Mouse (Mus musculus) heart, embryonic 11.5 days (tissue): ENCODE measurements around the gene Lrrn4. TPM values are rescaled to one million over a fixed set of nuclear protein-coding genes. Genes with fewer than 3 reads are reported as not detected.

Source experiments
- ATAC-seq: fragments of 200-750 bp; cut with Nextera tagmentation; replicated peaks from 2 replicates; pipeline ENCODE4 v1.8.0; 2017; ENCODE audit warnings: moderate library complexity; ENCODE audit not compliant: insufficient number of reproducible peaks, low FRiP score, low TSS enrichment
- H3K27ac ChIP-seq: fragments of 300-500 bp; sonication (generic); 2 replicates; pipeline ENCODE4 v1.5.1; 2014; ENCODE audit warnings: mild to moderate bottlenecking, low read depth, low read length
- H3K27me3 ChIP-seq: fragments of 300-500 bp; sonication (generic); 2 replicates; pipeline ENCODE4 v1.6.1; 2014; ENCODE audit warnings: mild to moderate bottlenecking, low read length, mixed read lengths; ENCODE audit not compliant: control insufficient read depth, insufficient read depth
- H3K36me3 ChIP-seq: fragments of 300-500 bp; sonication (generic); 2 replicates; pipeline ENCODE4 v1.6.1; 2014; ENCODE audit warnings: mild to moderate bottlenecking, low read length, moderate library complexity, mixed read lengths; ENCODE audit not compliant: control insufficient read depth, insufficient read depth
- H3K4me1 ChIP-seq: fragments of 300-500 bp; sonication (generic); 2 replicates; pipeline ENCODE4 v1.6.1; 2014; ENCODE audit warnings: low read length; ENCODE audit not compliant: control insufficient read depth, insufficient read depth
- H3K4me2 ChIP-seq: fragments of 300-500 bp; sonication (generic); 2 replicates; pipeline ENCODE4 v1.6.1; 2014; ENCODE audit warnings: mild to moderate bottlenecking, moderate library complexity
- H3K4me3 ChIP-seq: fragments of 300-500 bp; sonication (generic); 2 replicates; pipeline ENCODE4 v1.5.1; 2014; ENCODE audit warnings: low read depth, low read length
- H3K9ac ChIP-seq: fragments of 300-500 bp; sonication (generic); 2 replicates; pipeline ENCODE4 v1.6.1; 2014; ENCODE audit warnings: mild to moderate bottlenecking, low read depth, low read length, moderate library complexity
- H3K9me3 ChIP-seq: fragments of 300-500 bp; sonication (generic); replicated peaks from 2 replicates; pipeline ENCODE4 v1.6.1; 2016; ENCODE audit warnings: low read length; ENCODE audit not compliant: control insufficient read depth
- WGBS: fragments of 180-500 bp; shearing (Covaris S2); extraction: QIAGEN DNeasy Blood & Tissue Kit; methylation state at CpG from one replicate; pipeline ENCODE4 v1.1.7; 2014; ENCODE audit not compliant: insufficient replicate concordance; 5-methylcytosine and 5-hydroxymethylcytosine counted together
- polyA plus RNA-seq: library from polyadenylated mRNA; unstranded; fragments of >200 nt; fragmentation: Nextera tagmentation; extraction: Ambion mirVana; gene quantifications from 2 replicates; pipeline ENCODE4 v1.2.1, GENCODE M21; 2014

Gene Lrrn4
- polyA plus RNA-seq, 1 experiment from 2014 or later, result 17.9 TPM

GRCm38 (mm10) chr2:132904961-132905360 lies 24.3 kb upstream of the Lrrn4 start:
- no peak overlapping the region for H3K4me3 ChIP-seq
- WGBS, result 55% methylated on average over 2 of the region's 2 CpGs
- no peaks in the 10 kb centered on the region for H3K36me3 ChIP-seq
- no peaks in the 10 kb centered on the region for H3K9me3 ChIP-seq
- no peak overlapping the region for H3K9ac ChIP-seq
- H3K4me2 ChIP-seq, result no peak overlapping the region
- no peak for ATAC-seq
- no peaks in the 10 kb centered on the region for H3K27me3 ChIP-seq
- no peak overlapping the region for H3K27ac ChIP-seq
- no peaks in the 10 kb centered on the region for H3K4me1 ChIP-seq

- H3K36me3 ChIP-seq, result no peaks in the 10 kb centered on the region
- H3K27ac ChIP-seq, result no peak overlapping the region
- H3K9ac ChIP-seq, result no peak overlapping the region
- no peak for ATAC-seq
- no peaks in the 10 kb centered on the region for H3K9me3 ChIP-seq
- H3K27me3 ChIP-seq, result no peaks in the 10 kb centered on the region
- no peak overlapping the region for H3K4me3 ChIP-seq
- no peak overlapping the region for H3K4me2 ChIP-seq
- H3K4me1 ChIP-seq, result no peaks in the 10 kb centered on the region
- WGBS, result 32% methylated on average over 3 of the region's 3 CpGs
Observed at GRCm38 (mm10) chr2:132903498-132903897, 22.8 kb upstream of the Lrrn4 start.

DNA sequence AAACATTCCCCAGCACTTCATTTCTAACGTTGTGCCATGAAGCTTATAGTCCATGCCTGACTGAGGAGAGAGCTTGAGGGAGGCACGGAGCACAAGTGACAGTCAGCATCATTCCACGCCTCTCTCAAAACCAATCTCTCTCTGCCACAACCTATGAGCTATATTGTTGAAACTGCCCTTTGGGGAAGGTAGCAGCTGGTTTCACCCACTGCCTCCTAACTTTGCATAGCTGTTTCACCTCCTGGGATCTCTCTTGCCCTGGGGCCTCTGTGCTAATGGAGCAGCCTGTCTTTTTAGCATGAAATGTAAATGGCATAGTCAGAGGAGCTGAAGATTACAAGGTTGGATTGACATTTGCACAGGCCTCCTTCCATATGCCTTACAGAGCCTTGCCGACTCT lies 21.4 kb upstream of the Lrrn4 start:
- Histone ChIP-seq H3K27me3 (no peaks in the 10 kb centered on the region), H3K9me3 (no peaks in the 10 kb centered on the region), H3K4me2 (no peak overlapping the region), H3K36me3 (no peaks in the 10 kb centered on the region), H3K4me1 (no peaks in the 10 kb centered on the region), H3K4me3 (no peak overlapping the region), H3K27ac (no peak overlapping the region), H3K9ac (no peak overlapping the region)
- 69% methylated on average over 4 of the region's 4 CpGs for WGBS
- ATAC-seq, result no peak

- H3K36me3 ChIP-seq, result no peaks in the 10 kb centered on the region
- H3K27ac ChIP-seq, result no peak overlapping the region
- no peak for ATAC-seq
- H3K9me3 ChIP-seq, result no peaks in the 10 kb centered on the region
- H3K27me3 ChIP-seq, result no peaks in the 10 kb centered on the region
- H3K9ac ChIP-seq, result no peak overlapping the region
- H3K4me2 ChIP-seq, result no peak overlapping the region
- no peaks in the 10 kb centered on the region for H3K4me1 ChIP-seq
- no peak overlapping the region for H3K4me3 ChIP-seq
- 64% methylated on average over 4 of the region's 4 CpGs for WGBS
Observed at GRCm38 (mm10) chr2:132901636-132902035, 20.9 kb upstream of the Lrrn4 start.

DNA sequence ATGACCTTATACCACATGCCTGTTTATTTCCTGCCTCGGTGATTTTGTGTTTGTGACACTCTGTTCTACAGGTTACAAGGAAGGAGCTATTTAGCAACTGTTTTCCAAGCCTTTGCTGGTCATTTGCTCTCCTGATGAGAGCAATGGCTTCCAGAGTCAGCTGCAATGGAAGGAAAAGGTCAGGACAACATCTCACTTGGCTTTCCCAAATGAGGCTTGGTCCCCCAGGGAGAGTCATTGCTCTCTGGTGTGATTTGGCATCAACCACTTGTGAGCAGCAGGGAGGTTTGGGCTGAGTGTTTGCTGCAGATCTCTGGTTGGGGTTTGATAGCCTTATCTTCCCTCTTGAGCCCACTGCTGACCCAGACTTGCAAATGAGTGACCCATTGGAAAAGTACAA lies 19.9 kb upstream of the Lrrn4 start:
- no peaks in the 10 kb centered on the region for H3K4me1 ChIP-seq
- ATAC-seq, result no peak
- no peak overlapping the region for H3K4me2 ChIP-seq
- no peak overlapping the region for H3K27ac ChIP-seq
- H3K36me3 ChIP-seq, result no peaks in the 10 kb centered on the region
- H3K9me3 ChIP-seq, result no peaks in the 10 kb centered on the region
- H3K4me3 ChIP-seq, result no peak overlapping the region
- no peak overlapping the region for H3K9ac ChIP-seq
- no peaks in the 10 kb centered on the region for H3K27me3 ChIP-seq
- WGBS, result 79% methylated on average over 1 of the region's 1 CpGs

GRCm38 (mm10) chr2:132898211-132898610 lies 17.5 kb upstream of the Lrrn4 start:
- WGBS, result 41% methylated on average over 1 of the region's 1 CpGs
- Histone ChIP-seq H3K9me3 (no peaks in the 10 kb centered on the region), H3K9ac (no peak overlapping the region), H3K4me2 (no peak overlapping the region), H3K4me3 (no peak overlapping the region), H3K27me3 (no peaks in the 10 kb centered on the region), H3K27ac (no peak overlapping the region), H3K36me3 (no peaks in the 10 kb centered on the region), H3K4me1 (no peaks in the 10 kb centered on the region)
- ATAC-seq, result no peak

GRCm38 (mm10) chr2:132893826-132894225 lies 13.1 kb upstream of the Lrrn4 start:
- Histone ChIP-seq H3K9ac (no peak overlapping the region), H3K9me3 (no peaks in the 10 kb centered on the region), H3K4me2 (no peak overlapping the region), H3K27me3 (no peaks in the 10 kb centered on the region), H3K36me3 (no peaks in the 10 kb centered on the region), H3K4me1 (no peaks in the 10 kb centered on the region), H3K27ac (no peak overlapping the region), H3K4me3 (no peak overlapping the region)
- no peak for ATAC-seq
- WGBS, result 76% methylated on average over 5 of the region's 5 CpGs

- Histone ChIP-seq H3K27me3 (peaks cover 4% of the 10 kb centered on the region), H3K36me3 (no peaks in the 10 kb centered on the region), H3K4me3 (no peak overlapping the region), H3K9ac (no peak overlapping the region), H3K4me1 (peaks cover 5% of the 10 kb centered on the region; the same call in 1 of the 2 replicates), H3K27ac (no peak overlapping the region), H3K4me2 (no peak overlapping the region), H3K9me3 (no peaks in the 10 kb centered on the region)
- WGBS, result 79% methylated on average over 7 of the region's 7 CpGs
- no peak for ATAC-seq
Observed at GRCm38 (mm10) chr2:132885312-132885711, 4.6 kb upstream of the Lrrn4 start.

- H3K27me3 ChIP-seq, result peaks cover 5% of the 10 kb centered on the region
- H3K4me3 ChIP-seq, result no peak overlapping the region
- ATAC-seq, result peak; percentile 72; the same call in 1 of the 2 replicates
- peaks cover 6% of the 10 kb centered on the region; the same call in 1 of the 2 replicates for H3K4me1 ChIP-seq
- no peak overlapping the region for H3K9ac ChIP-seq
- H3K9me3 ChIP-seq, result no peaks in the 10 kb centered on the region
- no peak overlapping the region for H3K4me2 ChIP-seq
- 37% methylated on average over 8 of the region's 8 CpGs for WGBS
- H3K36me3 ChIP-seq, result no peaks in the 10 kb centered on the region
- H3K27ac ChIP-seq, result peak overlapping the region; percentile 1; the same call in 1 of the 2 replicates
Observed at GRCm38 (mm10) chr2:132884303-132884967, 3.7 kb upstream of the Lrrn4 start.
